Mouse (Mus musculus) liver, embryonic 15.5 days (tissue): ENCODE data around the gene Dact1. TPM values are rescaled to one million over a fixed set of nuclear protein-coding genes. Genes with fewer than 3 reads are reported as not detected.

Experiments used
- ATAC-seq: fragments of 200-750 bp; cut with Nextera tagmentation; 2 replicates; pipeline ENCODE4 v1.8.0; 2017; ENCODE audit warnings: moderate number of reproducible peaks, mild to moderate bottlenecking, moderate library complexity; ENCODE audit not compliant: insufficient read depth
- H3K27ac ChIP-seq: fragments of 300-500 bp; sonication (generic); replicated peaks from 2 replicates; pipeline ENCODE4 v1.5.1; 2015; ENCODE audit warnings: mild to moderate bottlenecking, inconsistent platforms
- H3K27me3 ChIP-seq: fragments of 300-500 bp; sonication (generic); 2 replicates; pipeline ENCODE4 v1.6.1; 2015; ENCODE audit warnings: mild to moderate bottlenecking, inconsistent platforms
- H3K36me3 ChIP-seq: fragments of 300-500 bp; sonication (generic); replicated peaks from 2 replicates; pipeline ENCODE4 v1.6.1; 2015; ENCODE audit warnings: moderate library complexity, mild to moderate bottlenecking, inconsistent platforms
- H3K4me1 ChIP-seq: fragments of 300-500 bp; sonication (generic); replicated peaks from 2 replicates; pipeline ENCODE4 v1.6.1; 2015; ENCODE audit warnings: inconsistent platforms
- H3K4me2 ChIP-seq: fragments of 300-500 bp; sonication (generic); 2 replicates; pipeline ENCODE4 v1.6.1; 2015; ENCODE audit warnings: moderate library complexity, mild to moderate bottlenecking, inconsistent platforms
- H3K4me3 ChIP-seq: fragments of 300-500 bp; sonication (generic); replicated peaks from 2 replicates; pipeline ENCODE4 v1.5.1; 2015; ENCODE audit warnings: mild to moderate bottlenecking, inconsistent platforms
- H3K9ac ChIP-seq: fragments of 300-500 bp; sonication (generic); 2 replicates; pipeline ENCODE4 v1.6.1; 2015; ENCODE audit warnings: moderate library complexity, mild to moderate bottlenecking, inconsistent platforms
- H3K9me3 ChIP-seq: fragments of 300-500 bp; sonication (generic); replicated peaks from 2 replicates; pipeline ENCODE4 v1.6.1; 2016; ENCODE audit warnings: inconsistent platforms
- WGBS: fragments of 180-500 bp; shearing (Covaris S2); methylation state at CpG from one replicate; pipeline ENCODE4 v1.1.7; 2015; ENCODE audit warnings: mixed read lengths; ENCODE audit not compliant: insufficient replicate concordance; 5-methylcytosine and 5-hydroxymethylcytosine counted together
- polyA plus RNA-seq: library from polyadenylated mRNA; unstranded; fragments of >200 nt; fragmentation: Nextera tagmentation; extraction: Ambion mirVana; gene quantifications from 2 replicates; pipeline ENCODE4 v1.2.1, GENCODE M21; 2015

Dact1 gene
- polyA plus RNA-seq, 1 experiment from 2014 or later, result 0.44 TPM

DNA sequence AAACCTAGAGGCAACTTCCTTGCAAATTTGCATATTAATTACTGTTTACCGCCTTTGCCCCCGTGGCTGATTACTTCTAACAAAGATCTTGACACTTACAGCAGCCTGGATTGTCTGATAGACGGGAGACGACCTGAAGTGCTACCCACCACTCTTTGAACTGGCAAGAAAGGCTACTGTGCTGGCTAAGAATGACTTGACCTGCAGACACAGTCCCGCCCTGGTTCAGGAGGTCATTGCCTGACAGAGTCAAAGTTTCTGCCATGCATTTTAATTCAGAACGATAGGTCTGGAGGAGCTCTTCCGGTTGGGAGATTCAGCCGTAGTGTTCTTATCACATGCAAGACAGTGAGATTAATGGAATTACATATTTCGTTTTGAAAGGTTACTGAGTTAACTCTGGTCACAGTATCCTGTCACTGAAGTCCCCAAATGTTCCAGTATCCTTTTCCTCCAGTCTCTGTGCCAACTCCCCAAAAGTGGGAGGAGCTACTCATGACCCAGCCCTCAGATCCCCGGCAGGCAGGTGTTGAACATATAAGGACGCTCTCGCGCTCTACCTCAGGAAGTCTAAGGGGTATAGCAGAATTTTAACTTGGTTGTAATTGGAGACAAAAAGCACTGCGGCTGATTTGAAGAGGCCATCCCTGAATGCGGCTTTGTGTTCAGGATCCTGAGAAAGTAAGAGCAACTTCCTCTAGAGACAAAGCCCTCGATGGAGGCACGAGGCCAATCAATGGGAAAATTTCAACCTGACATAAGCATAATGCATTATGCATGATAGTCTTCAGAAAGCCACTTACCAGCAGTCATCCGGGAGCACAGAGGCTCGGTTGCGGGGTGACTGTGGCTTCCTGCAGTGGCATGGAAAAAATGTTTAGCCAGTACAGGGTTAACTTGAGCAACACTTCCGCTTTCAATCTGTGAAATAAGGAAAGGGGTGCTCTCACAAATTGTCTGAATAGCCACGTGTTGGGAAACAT, 15.4 kb upstream of the Dact1 start:
- H3K9me3 ChIP-seq, result no peaks in the 10 kb centered on the region
- H3K27ac ChIP-seq, result no peak overlapping the region
- no peaks in the 10 kb centered on the region for H3K36me3 ChIP-seq
- no peak for ATAC-seq
- H3K27me3 ChIP-seq, result no peaks in the 10 kb centered on the region
- H3K4me2 ChIP-seq, result peak overlapping the region; percentile 41
- H3K9ac ChIP-seq, result no peak overlapping the region
- WGBS, result 19% methylated on average over 22 of the region's 22 CpGs
- no peaks in the 10 kb centered on the region for H3K4me1 ChIP-seq
- 0 out of 2 replicates have a peak overlapping the region, but pooled peaks have one; percentile 3 for H3K4me3 ChIP-seq

DNA sequence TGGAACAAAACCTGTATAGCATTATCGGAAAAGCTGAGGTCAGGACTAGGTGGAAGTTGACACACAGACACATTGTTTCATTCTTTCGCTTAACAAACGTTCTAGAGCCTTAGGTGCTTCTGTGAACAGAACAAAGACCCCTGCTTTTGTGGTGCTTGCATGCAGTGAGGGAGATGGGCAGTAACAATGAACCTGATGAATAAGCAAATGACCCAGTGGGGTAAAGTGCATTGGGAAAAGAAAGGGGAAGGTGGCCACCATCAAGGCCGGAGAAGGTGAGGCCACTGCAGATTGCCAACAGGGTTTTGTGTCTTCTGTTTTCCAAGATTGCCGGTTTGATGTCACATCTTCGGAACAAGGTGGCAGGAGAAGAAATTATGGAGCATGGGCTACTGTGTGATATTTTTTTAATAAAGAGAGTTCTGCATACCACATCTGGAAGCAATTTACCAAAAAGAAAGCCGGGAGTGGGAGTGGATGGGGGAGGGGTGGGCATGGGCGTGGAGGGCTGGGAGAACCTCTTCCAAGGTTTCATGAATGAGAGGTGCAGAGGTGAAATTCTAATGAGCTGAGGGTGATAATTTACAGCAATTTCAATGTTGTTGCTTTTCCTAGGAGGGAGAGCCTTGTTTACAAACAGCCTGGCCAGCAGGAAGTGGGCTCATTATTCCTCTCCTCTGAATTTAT, 12.7 kb upstream of the Dact1 start:
- H3K9ac ChIP-seq, result no peak overlapping the region
- H3K4me3 ChIP-seq, result no peak overlapping the region
- 52% methylated on average over 8 of the region's 8 CpGs for WGBS
- H3K36me3 ChIP-seq, result no peaks in the 10 kb centered on the region
- H3K9me3 ChIP-seq, result no peaks in the 10 kb centered on the region
- H3K27ac ChIP-seq, result no peak overlapping the region
- H3K4me2 ChIP-seq, result 0 out of 2 replicates have a peak overlapping the region, but pooled peaks have one; percentile 15
- ATAC-seq, result no peak
- no peaks in the 10 kb centered on the region for H3K4me1 ChIP-seq
- H3K27me3 ChIP-seq, result no peaks in the 10 kb centered on the region

DNA sequence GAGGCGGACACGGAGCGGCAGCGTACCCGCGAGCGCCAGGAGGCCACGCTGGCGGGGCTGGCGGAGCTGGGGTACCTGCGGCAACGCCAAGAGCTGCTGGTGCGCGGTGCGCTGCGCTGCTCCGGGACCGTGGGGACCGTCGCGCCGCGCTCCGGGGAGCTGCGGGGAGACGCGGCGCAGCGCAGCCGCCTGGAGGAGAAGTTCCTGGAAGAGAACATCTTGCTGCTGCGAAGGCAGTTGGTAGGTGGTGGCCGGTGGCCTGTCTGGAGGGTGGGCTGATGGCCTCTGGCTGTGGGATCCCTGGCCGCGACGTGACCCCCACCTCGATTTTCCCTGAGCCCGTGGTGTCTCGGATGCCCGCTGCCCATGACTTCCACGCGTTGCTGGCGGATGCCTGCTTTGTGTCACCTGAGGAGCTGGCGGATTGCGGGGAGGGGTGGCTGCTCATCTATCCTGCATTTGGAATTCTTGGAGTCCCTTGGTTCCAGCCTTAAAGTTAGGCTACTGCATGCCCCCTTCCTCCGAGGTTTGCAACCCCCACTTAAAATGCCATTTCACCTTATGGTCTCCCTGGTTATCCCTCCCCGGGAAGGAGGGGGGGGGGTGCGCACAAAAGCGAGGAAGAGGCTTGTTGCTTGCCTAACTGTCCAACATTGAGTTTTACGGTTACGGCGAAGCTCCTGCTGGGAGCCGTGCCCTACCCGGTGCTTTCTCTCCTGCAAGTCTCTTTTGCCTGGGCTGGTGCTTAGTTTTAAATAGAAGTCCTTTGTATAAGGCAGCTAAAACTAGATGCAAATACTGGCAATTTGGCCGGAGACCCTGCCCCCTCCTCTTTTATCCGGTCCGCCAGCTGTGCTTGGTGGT, 616 bp downstream of the Dact1 start:
- peaks cover 12% of the 10 kb centered on the region; the same call in 1 of the 2 replicates for H3K4me1 ChIP-seq
- H3K9me3 ChIP-seq, result no peaks in the 10 kb centered on the region
- peak overlapping the region; percentile 78 for H3K4me2 ChIP-seq
- H3K9ac ChIP-seq, result no peak overlapping the region
- H3K27ac ChIP-seq, result no peak overlapping the region
- WGBS, result 2% methylated on average over 52 of the region's 56 CpGs
- H3K27me3 ChIP-seq, result peaks cover 77% of the 10 kb centered on the region
- H3K36me3 ChIP-seq, result no peaks in the 10 kb centered on the region
- peak overlapping the region; percentile 58 for H3K4me3 ChIP-seq
- ATAC-seq, result no peak

DNA sequence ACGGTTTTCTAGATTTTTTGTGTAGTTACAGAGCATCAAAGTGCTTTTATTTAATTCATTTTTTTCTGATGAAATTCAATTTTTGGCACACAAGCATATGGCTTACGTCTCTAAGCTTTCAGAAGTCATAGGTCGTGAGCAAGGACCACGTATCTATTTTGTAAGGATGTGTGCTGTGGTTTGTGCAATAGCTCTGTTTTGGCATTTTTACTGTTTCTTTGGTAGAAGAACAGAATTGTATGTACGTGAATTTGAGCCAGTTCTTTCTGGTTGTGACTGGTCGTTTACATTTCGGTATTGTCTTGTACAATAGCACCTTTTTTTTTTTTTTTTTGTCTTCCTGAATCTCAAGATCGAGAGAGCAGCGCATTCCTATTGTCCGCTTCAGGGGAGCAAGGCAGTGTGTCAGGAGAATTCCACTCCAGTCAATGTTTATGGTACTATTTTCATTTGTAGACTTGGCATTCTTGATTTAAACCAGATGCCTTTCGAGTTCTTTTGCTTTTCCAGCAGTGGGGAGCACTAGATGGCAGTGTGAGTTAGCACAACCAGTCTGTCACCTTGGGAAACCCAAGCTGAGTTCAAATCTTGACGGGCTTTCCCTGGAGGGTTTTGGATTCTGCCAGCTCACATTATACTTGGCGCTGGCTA, 1.7 kb downstream of the Dact1 start:
- no peaks in the 10 kb centered on the region for H3K9me3 ChIP-seq
- no peak overlapping the region for H3K9ac ChIP-seq
- ATAC-seq, result no peak
- no peaks in the 10 kb centered on the region for H3K36me3 ChIP-seq
- H3K27ac ChIP-seq, result no peak overlapping the region
- peaks cover 12% of the 10 kb centered on the region; the same call in 1 of the 2 replicates for H3K4me1 ChIP-seq
- peaks cover 70% of the 10 kb centered on the region for H3K27me3 ChIP-seq
- H3K4me2 ChIP-seq, result peak overlapping the region; percentile 78
- peak overlapping the region; percentile 58; the same call in 1 of the 2 replicates for H3K4me3 ChIP-seq
- 20% methylated on average over 13 of the region's 13 CpGs for WGBS

DNA sequence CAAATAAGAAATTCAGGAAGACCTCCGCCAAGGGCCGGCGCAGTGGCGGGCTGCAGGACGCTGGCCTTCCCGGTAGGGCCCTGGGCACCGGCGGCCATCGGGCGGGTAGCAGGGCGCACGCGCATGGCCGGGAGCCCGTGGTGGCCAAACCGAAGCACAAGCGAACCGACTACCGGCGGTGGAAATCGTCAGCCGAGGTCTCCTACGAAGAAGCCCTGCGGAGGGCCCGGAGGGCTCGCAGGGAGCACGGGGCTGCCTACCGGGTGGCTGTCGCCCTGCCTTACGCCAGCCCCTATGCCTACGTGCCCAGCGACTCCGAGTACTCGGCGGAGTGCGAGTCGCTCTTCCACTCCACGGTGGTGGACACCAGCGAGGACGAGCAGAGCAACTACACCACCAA, 8.6 kb downstream of the Dact1 start:
- no peak for ATAC-seq
- peaks cover 12% of the 10 kb centered on the region for H3K36me3 ChIP-seq
- WGBS, result 91% methylated on average over 40 of the region's 40 CpGs
- no peak overlapping the region for H3K4me2 ChIP-seq
- H3K4me1 ChIP-seq, result no peaks in the 10 kb centered on the region
- H3K27me3 ChIP-seq, result 0 out of 2 replicates have a peak, but pooled peaks cover 3% of the 10 kb centered on the region
- H3K4me3 ChIP-seq, result no peak overlapping the region
- no peaks in the 10 kb centered on the region for H3K9me3 ChIP-seq
- no peak overlapping the region for H3K9ac ChIP-seq
- no peak overlapping the region for H3K27ac ChIP-seq

DNA sequence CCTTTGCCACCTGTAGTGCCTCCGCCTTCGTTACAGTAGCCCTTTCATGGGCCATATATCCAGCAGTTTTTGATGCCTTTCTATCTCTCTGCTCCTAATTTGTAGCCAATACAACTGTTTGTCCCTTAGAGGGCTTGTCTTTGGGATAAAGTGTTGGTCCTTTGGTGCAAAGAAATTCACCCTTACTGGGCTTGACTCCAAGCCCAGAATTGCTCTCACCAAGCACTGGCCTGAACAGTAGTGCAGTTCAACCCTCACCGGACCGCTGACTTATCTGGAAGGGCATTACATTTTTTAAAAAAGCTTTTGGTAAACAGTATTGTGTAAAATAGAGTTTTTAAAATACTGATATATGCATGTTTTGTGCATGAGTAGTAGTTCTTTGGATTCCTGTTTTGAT, 9.9 kb downstream of the Dact1 start:
- Histone ChIP-seq H3K9ac (no peak overlapping the region), H3K4me1 (no peaks in the 10 kb centered on the region), H3K4me3 (no peak overlapping the region), H3K4me2 (no peak overlapping the region), H3K27ac (no peak overlapping the region), H3K27me3 (no peaks in the 10 kb centered on the region), H3K36me3 (peaks cover 12% of the 10 kb centered on the region), H3K9me3 (no peaks in the 10 kb centered on the region)
- 74% methylated on average over 4 of the region's 4 CpGs for WGBS
- no peak for ATAC-seq

DNA sequence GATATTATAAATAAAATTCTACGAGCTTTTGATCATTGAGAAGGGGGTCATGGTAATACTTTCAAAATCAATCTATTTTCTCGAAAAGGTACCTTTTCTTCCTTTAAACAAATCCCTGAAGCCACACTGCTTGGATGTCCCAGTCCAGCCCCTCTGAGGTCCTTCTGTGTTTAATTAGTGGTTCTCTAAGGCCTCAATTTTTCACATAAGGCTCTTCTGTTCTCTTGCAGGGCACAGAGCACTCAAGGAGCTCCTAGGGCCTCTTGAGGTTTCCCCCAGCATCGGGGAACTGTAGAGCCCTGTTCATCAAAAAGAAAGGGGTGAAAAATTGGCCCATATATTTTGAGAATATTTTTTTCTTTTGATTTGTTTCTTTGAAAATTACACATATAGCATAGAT, 23.0 kb downstream of the Dact1 start:
- H3K9me3 ChIP-seq, result no peaks in the 10 kb centered on the region
- H3K4me1 ChIP-seq, result no peaks in the 10 kb centered on the region
- WGBS, result 62% methylated on average over 3 of the region's 3 CpGs
- H3K27ac ChIP-seq, result no peak overlapping the region
- H3K9ac ChIP-seq, result no peak overlapping the region
- H3K4me3 ChIP-seq, result no peak overlapping the region
- H3K27me3 ChIP-seq, result no peaks in the 10 kb centered on the region
- H3K36me3 ChIP-seq, result no peaks in the 10 kb centered on the region
- ATAC-seq, result no peak
- no peak overlapping the region for H3K4me2 ChIP-seq

DNA sequence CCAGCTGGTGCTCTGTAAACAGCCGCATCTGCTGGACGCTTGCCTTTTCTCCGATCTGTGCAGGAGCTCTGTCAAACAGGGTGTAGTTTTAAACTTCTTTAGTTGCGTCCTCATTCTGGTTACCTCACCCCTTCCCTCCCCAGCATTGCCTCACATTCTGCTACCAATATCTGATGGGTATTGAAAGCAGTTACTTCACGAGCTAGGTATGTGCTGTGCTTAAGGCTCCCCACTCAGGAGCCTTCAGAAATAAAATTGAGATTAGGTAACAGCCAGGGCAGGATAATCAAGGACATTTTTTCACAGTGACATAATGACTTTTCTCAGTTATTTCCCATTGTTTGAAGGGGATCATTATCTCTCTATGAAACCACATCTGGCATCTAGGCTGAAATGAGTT, 23.9 kb downstream of the Dact1 start:
- Histone ChIP-seq H3K27ac (no peak overlapping the region), H3K4me3 (no peak overlapping the region), H3K9me3 (no peaks in the 10 kb centered on the region), H3K36me3 (no peaks in the 10 kb centered on the region), H3K9ac (no peak overlapping the region), H3K27me3 (no peaks in the 10 kb centered on the region), H3K4me2 (no peak overlapping the region), H3K4me1 (no peaks in the 10 kb centered on the region)
- ATAC-seq, result no peak
- WGBS, result 58% methylated on average over 5 of the region's 5 CpGs

DNA sequence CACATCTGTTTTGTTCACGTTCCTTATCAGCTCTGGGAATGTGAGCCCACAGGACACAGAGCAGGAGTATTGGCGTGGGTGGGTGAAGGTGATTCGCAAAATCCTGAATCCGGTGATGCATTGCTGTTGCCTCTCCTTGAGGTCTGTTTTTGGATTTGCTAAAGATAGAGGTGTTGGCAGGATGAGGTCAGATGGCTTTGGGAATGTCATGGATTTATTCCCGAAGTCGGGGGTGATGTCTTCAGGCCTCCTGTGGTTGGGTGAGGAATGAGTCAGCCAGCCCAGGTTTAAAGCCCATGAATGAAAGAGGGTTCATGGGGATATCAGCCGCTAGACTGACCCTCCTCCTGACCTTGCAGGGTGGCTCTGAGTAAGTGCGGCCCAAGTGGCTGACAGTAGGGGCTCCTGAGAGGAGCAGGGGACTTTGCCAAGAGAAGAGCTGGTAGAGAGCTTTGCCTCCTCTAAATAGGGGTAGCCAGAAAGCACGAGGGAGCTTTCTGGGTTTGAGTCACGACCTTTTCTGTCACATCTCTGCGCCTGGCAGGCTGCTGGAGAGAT, 27.4 kb downstream of the Dact1 start:
- ATAC-seq, result no peak
- no peak overlapping the region for H3K4me2 ChIP-seq
- no peaks in the 10 kb centered on the region for H3K9me3 ChIP-seq
- 49% methylated on average over 11 of the region's 11 CpGs for whole genome bisulfite sequencing
- no peak overlapping the region for H3K4me3 ChIP-seq
- no peaks in the 10 kb centered on the region for H3K4me1 ChIP-seq
- no peaks in the 10 kb centered on the region for H3K27me3 ChIP-seq
- no peaks in the 10 kb centered on the region for H3K36me3 ChIP-seq
- H3K27ac ChIP-seq, result no peak overlapping the region
- H3K9ac ChIP-seq, result no peak overlapping the region

DNA sequence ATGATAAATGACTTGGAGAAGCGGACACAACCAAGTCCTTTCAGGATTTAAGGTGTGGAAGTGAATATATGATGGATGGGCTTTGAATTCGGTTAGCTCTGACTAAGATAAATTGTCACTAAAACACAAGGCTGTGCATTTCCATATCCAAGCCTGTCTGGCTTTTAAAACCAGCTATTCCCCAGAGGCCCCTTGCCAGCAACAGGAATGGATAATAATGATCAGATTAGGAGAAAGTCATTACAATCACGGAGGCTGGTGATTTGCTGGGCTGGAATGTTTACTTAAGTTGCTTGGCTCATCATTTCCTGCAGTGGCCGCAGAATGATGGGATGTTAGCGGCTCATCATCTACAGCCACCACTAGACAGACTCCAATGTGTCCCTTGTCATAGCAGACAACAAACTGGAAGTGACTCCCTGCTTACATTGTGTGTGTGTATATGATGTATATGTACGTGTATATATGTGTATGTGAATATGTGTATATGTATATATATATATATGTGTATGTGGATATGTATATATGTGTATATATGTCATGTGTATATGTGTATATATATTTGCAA, 28.3 kb downstream of the Dact1 start:
- Histone ChIP-seq H3K4me2 (no peak overlapping the region), H3K36me3 (no peaks in the 10 kb centered on the region), H3K4me3 (no peak overlapping the region), H3K27me3 (no peaks in the 10 kb centered on the region), H3K9ac (no peak overlapping the region), H3K27ac (no peak overlapping the region), H3K4me1 (no peaks in the 10 kb centered on the region), H3K9me3 (no peaks in the 10 kb centered on the region)
- ATAC-seq, result no peak
- 51% methylated on average over 6 of the region's 6 CpGs for WGBS
